Mouse (Mus musculus): ENCODE measurements at regions not wholly inside any gene's neighbourhood (a gene's known extent, or its start where the extent isn't known, plus 50 kb on each side); places are given as distances from the start of the nearest gene placed in this dataset.

DNA sequence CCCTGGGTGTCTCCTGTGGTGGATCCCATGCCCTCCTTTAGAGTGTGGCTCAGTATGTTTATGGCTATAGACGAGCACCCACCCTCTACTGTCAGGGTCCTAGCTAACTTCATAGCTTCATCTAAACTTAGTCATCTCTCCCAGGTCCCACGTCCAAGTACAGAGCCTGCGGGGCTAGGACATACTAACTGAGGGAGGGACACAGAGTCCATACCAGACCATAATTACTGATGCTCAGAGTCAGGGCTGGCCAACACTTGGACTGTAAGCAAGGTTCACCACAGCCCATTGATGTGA is 78.6 kb downstream of the Rhob start:
- WGBS = 83% methylated on average over 3 of the region's 3 CpGs
- no peak overlapping the region for H3K4me3 ChIP-seq (ENCODE audit: low read depth, low read length)
- H3K4me2 ChIP-seq (replicated peaks; ENCODE audit: low read depth, low read length) = no peak overlapping the region
- no peaks in the 10 kb centered on the region for H3K27me3 ChIP-seq (ENCODE audit: control insufficient read depth, insufficient read depth, low read length)
- ATAC-seq (ENCODE audit: insufficient number of reproducible peaks, insufficient read depth, low FRiP score, low read depth) = no peak
- H3K36me3 ChIP-seq (ENCODE audit: control insufficient read depth, insufficient read depth, low read length) = no peaks in the 10 kb centered on the region
- H3K9ac ChIP-seq (replicated peaks; ENCODE audit: low read depth, low read length) = no peak overlapping the region
- H3K4me1 ChIP-seq (ENCODE audit: control insufficient read depth, insufficient read depth, low read length) = no peaks in the 10 kb centered on the region
- no peaks in the 10 kb centered on the region for H3K9me3 ChIP-seq (ENCODE audit: control insufficient read depth, low read depth, low read length)
- no peak overlapping the region for H3K27ac ChIP-seq (ENCODE audit: low read length)

GRCm38 (mm10) chr12:8420511-8421270 is 79.1 kb downstream of the Rhob start:
- Histone ChIP-seq H3K4me3 (ENCODE audit: low read depth, low read length) (no peak overlapping the region), H3K27ac (ENCODE audit: low read length) (no peak overlapping the region), H3K36me3 (ENCODE audit: control insufficient read depth, insufficient read depth, low read length) (no peaks in the 10 kb centered on the region), H3K9me3 (ENCODE audit: control insufficient read depth, low read depth, low read length) (no peaks in the 10 kb centered on the region), H3K27me3 (ENCODE audit: control insufficient read depth, insufficient read depth, low read length) (no peaks in the 10 kb centered on the region), H3K4me1 (ENCODE audit: control insufficient read depth, insufficient read depth, low read length) (no peaks in the 10 kb centered on the region), H3K9ac (replicated peaks; ENCODE audit: low read depth, low read length) (no peak overlapping the region), H3K4me2 (replicated peaks; ENCODE audit: low read depth, low read length) (no peak overlapping the region)
- 78% methylated on average over 9 of the region's 9 CpGs for WGBS
- ATAC-seq (ENCODE audit: insufficient number of reproducible peaks, insufficient read depth, low FRiP score, low read depth) = no peak

GRCm38 (mm10) chr12:8418890-8419289 is 80.9 kb downstream of the Rhob start:
- Histone ChIP-seq H3K27ac (ENCODE audit: low read length) (no peak overlapping the region), H3K9ac (replicated peaks; ENCODE audit: low read depth, low read length) (no peak overlapping the region), H3K4me3 (ENCODE audit: low read depth, low read length) (no peak overlapping the region), H3K4me2 (replicated peaks; ENCODE audit: low read depth, low read length) (no peak overlapping the region), H3K36me3 (ENCODE audit: control insufficient read depth, insufficient read depth, low read length) (no peaks in the 10 kb centered on the region), H3K4me1 (ENCODE audit: control insufficient read depth, insufficient read depth, low read length) (no peaks in the 10 kb centered on the region), H3K9me3 (ENCODE audit: control insufficient read depth, low read depth, low read length) (no peaks in the 10 kb centered on the region), H3K27me3 (ENCODE audit: control insufficient read depth, insufficient read depth, low read length) (no peaks in the 10 kb centered on the region)
- peak; percentile 83; the same call in 1 of the 2 replicates for ATAC-seq (ENCODE audit: insufficient number of reproducible peaks, insufficient read depth, low FRiP score, low read depth)
- WGBS = 58% methylated on average over 5 of the region's 5 CpGs

- no peak for ATAC-seq (ENCODE audit: insufficient number of reproducible peaks, insufficient read depth, low FRiP score, low read depth)
- H3K27ac ChIP-seq (ENCODE audit: low read length) = no peak overlapping the region
- H3K27me3 ChIP-seq (ENCODE audit: control insufficient read depth, insufficient read depth, low read length) = no peaks in the 10 kb centered on the region
- H3K36me3 ChIP-seq (ENCODE audit: control insufficient read depth, insufficient read depth, low read length) = no peaks in the 10 kb centered on the region
- WGBS = 61% methylated on average over 8 of the region's 8 CpGs
- no peak overlapping the region for H3K4me2 ChIP-seq (replicated peaks; ENCODE audit: low read depth, low read length)
- no peaks in the 10 kb centered on the region for H3K9me3 ChIP-seq (ENCODE audit: control insufficient read depth, low read depth, low read length)
- H3K9ac ChIP-seq (replicated peaks; ENCODE audit: low read depth, low read length) = no peak overlapping the region
- no peak overlapping the region for H3K4me3 ChIP-seq (ENCODE audit: low read depth, low read length)
- no peaks in the 10 kb centered on the region for H3K4me1 ChIP-seq (ENCODE audit: control insufficient read depth, insufficient read depth, low read length)
These were observed 82.5 kb downstream of the Rhob start for GRCm38 (mm10) chr12:8417127-8417790.

DNA sequence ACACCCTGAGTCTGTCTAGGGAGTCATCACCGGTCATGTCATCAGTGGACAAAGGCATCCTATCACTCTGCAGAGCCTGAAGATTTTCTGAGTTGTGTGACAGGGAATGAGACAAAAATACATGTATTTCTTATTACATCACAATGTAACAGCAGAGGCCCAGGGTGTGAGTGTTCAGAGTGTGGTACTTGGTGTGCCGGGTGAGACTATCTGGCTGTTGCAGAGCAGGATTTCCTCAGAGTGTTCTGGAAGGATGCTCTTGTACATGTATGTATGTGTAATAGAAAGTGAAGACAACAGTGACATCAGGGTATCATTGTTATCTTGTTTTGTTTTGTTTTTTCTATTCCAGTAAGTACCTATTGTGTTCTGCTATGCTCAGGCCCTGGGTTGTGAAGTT is 87.7 kb downstream of the Rhob start:
- Histone ChIP-seq H3K9me3 (ENCODE audit: control insufficient read depth, low read depth, low read length) (no peaks in the 10 kb centered on the region), H3K36me3 (ENCODE audit: control insufficient read depth, insufficient read depth, low read length) (no peaks in the 10 kb centered on the region), H3K27ac (ENCODE audit: low read length) (no peak overlapping the region), H3K4me2 (replicated peaks; ENCODE audit: low read depth, low read length) (no peak overlapping the region), H3K27me3 (ENCODE audit: control insufficient read depth, insufficient read depth, low read length) (no peaks in the 10 kb centered on the region), H3K4me1 (ENCODE audit: control insufficient read depth, insufficient read depth, low read length) (peaks cover 9% of the 10 kb centered on the region), H3K9ac (replicated peaks; ENCODE audit: low read depth, low read length) (no peak overlapping the region), H3K4me3 (ENCODE audit: low read depth, low read length) (no peak overlapping the region)
- WGBS = 95% methylated on average over 2 of the region's 2 CpGs
- ATAC-seq (ENCODE audit: insufficient number of reproducible peaks, insufficient read depth, low FRiP score, low read depth) = no peak

- H3K4me2 ChIP-seq (replicated peaks; ENCODE audit: low read depth, low read length) = no peak overlapping the region
- peaks cover 9% of the 10 kb centered on the region for H3K4me1 ChIP-seq (ENCODE audit: control insufficient read depth, insufficient read depth, low read length)
- no peak overlapping the region for H3K27ac ChIP-seq (ENCODE audit: low read length)
- H3K4me3 ChIP-seq (ENCODE audit: low read depth, low read length) = no peak overlapping the region
- H3K9ac ChIP-seq (replicated peaks; ENCODE audit: low read depth, low read length) = no peak overlapping the region
- no peak for ATAC-seq (ENCODE audit: insufficient number of reproducible peaks, insufficient read depth, low FRiP score, low read depth)
- WGBS = 34% methylated on average over 24 of the region's 24 CpGs
- H3K9me3 ChIP-seq (ENCODE audit: control insufficient read depth, low read depth, low read length) = no peaks in the 10 kb centered on the region
- H3K36me3 ChIP-seq (ENCODE audit: control insufficient read depth, insufficient read depth, low read length) = no peaks in the 10 kb centered on the region
- H3K27me3 ChIP-seq (ENCODE audit: control insufficient read depth, insufficient read depth, low read length) = no peaks in the 10 kb centered on the region
These were observed 89.1 kb downstream of the Rhob start for GRCm38 (mm10) chr12:8410410-8411341.

- Histone ChIP-seq H3K4me2 (replicated peaks; ENCODE audit: low read depth, low read length) (no peak overlapping the region), H3K9me3 (ENCODE audit: control insufficient read depth, low read depth, low read length) (no peaks in the 10 kb centered on the region), H3K9ac (replicated peaks; ENCODE audit: low read depth, low read length) (no peak overlapping the region), H3K27ac (ENCODE audit: low read length) (no peak overlapping the region; the same call in 1 of the 2 replicates), H3K4me3 (ENCODE audit: low read depth, low read length) (no peak overlapping the region), H3K36me3 (ENCODE audit: control insufficient read depth, insufficient read depth, low read length) (no peaks in the 10 kb centered on the region), H3K27me3 (ENCODE audit: control insufficient read depth, insufficient read depth, low read length) (no peaks in the 10 kb centered on the region), H3K4me1 (ENCODE audit: control insufficient read depth, insufficient read depth, low read length) (no peaks in the 10 kb centered on the region)
- ATAC-seq (ENCODE audit: insufficient number of reproducible peaks, insufficient read depth, low FRiP score, low read depth) = peak; percentile 84; the same call in 1 of the 2 replicates
- 23% methylated on average over 5 of the region's 5 CpGs for WGBS
These were observed 88.9 kb downstream of the Hs1bp3 start for GRCm38 (mm10) chr12:8402084-8402483.

DNA sequence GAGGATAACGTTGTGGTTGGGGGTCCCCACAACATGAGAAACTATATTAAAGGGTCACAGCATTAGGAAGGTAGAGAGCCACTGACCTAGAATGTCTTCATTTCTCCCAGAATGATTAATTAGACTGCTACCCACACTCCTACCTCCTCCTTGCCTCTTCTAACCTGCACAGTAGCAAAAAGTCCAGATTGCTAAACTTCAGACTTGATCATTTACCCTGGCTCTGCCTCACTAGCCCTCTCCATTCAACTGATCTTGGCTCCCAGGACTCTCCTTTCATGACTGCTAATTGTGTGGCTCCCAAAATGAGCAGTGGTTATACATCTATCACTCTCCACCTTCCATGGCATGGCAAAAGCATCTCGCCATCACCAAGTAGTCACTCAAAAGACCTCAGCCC is 88.1 kb downstream of the Hs1bp3 start:
- ATAC-seq (ENCODE audit: insufficient number of reproducible peaks, insufficient read depth, low FRiP score, low read depth) = no peak
- WGBS = 94% methylated on average over 2 of the region's 2 CpGs

More for the DNA sequence above, 88.1 kb downstream of the Hs1bp3 start:
- no peaks in the 10 kb centered on the region for H3K36me3 ChIP-seq (ENCODE audit: control insufficient read depth, insufficient read depth, low read length)
- no peak overlapping the region for H3K27ac ChIP-seq (ENCODE audit: low read length)
- H3K4me1 ChIP-seq (ENCODE audit: control insufficient read depth, insufficient read depth, low read length) = no peaks in the 10 kb centered on the region
- H3K4me2 ChIP-seq (replicated peaks; ENCODE audit: low read depth, low read length) = no peak overlapping the region
- no peak overlapping the region for H3K9ac ChIP-seq (replicated peaks; ENCODE audit: low read depth, low read length)
- H3K4me3 ChIP-seq (ENCODE audit: low read depth, low read length) = no peak overlapping the region
- no peaks in the 10 kb centered on the region for H3K9me3 ChIP-seq (ENCODE audit: control insufficient read depth, low read depth, low read length)
- no peaks in the 10 kb centered on the region for H3K27me3 ChIP-seq (ENCODE audit: control insufficient read depth, insufficient read depth, low read length)
